Mouse (Mus musculus) left cerebral cortex, postnatal 14 days (tissue): ENCODE data around the gene Parp11. TPM values are rescaled to one million over a fixed set of nuclear protein-coding genes. Genes with fewer than 3 reads are reported as not detected.

Experiments
- DNase-seq, 2 experiments: peaks; one replicate each; pipeline ENCODE4 v3.0.0; 2021 to 2022; ENCODE audit warnings: low spot score in 2 of 2, mixed read lengths in 1 of 2
- intact Hi-C: fragments of 180-260 bp; cut with DNase I; formaldehyde crosslinking; loops from one replicate; pipeline ENCODE4 v1.15.1; 2025
- total RNA-seq, 2 experiments: library from RNA; stranded (reverse); gene quantifications; 2 replicates each; pipeline ENCODE4 v1.2.3; 2021

Parp11 gene
- total RNA-seq, 2 experiments from 2014 or later: 32.3 to 32.5 TPM

GRCm38 (mm10) chr6:127444466-127444865 lies 2.2 kb upstream of the Parp11 start:
- no peak for DNase-seq
- intact Hi-C loops: no loop called here

GRCm38 (mm10) chr6:127447686-127448460 lies 1.2 kb downstream of the Parp11 start:
- intact Hi-C loops: loop anchor here (2.0 to 5.0 kb wide), 3 partner anchors 71 to 493 kb away; no protein-coding TSS in a partner anchor
- DNase-seq: no peak

DNA sequence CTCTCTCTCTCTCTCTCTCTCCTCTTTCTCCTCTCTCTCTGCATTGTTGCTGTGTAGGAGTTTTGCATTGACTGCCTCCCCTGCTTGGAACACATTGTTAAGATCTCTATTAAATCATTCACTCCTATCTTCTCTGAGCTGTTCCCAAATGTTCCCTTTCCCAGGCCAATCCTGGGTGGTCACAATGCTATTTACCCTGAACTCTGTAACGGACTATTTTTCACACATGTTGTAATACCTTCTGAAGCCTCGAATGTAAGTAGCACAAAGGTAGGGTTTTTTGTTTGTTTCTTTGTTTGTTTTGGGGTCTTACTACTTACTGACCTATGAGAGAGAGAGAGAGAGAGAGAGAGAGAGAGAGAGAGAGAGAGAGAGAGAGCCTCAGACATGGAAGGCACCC lies 2.2 kb downstream of the Parp11 start:
- DNase-seq: no peak
- intact Hi-C loops: loop anchor here (5.0 kb wide), 1 partner anchor 72 kb away; no protein-coding TSS in a partner anchor

DNA sequence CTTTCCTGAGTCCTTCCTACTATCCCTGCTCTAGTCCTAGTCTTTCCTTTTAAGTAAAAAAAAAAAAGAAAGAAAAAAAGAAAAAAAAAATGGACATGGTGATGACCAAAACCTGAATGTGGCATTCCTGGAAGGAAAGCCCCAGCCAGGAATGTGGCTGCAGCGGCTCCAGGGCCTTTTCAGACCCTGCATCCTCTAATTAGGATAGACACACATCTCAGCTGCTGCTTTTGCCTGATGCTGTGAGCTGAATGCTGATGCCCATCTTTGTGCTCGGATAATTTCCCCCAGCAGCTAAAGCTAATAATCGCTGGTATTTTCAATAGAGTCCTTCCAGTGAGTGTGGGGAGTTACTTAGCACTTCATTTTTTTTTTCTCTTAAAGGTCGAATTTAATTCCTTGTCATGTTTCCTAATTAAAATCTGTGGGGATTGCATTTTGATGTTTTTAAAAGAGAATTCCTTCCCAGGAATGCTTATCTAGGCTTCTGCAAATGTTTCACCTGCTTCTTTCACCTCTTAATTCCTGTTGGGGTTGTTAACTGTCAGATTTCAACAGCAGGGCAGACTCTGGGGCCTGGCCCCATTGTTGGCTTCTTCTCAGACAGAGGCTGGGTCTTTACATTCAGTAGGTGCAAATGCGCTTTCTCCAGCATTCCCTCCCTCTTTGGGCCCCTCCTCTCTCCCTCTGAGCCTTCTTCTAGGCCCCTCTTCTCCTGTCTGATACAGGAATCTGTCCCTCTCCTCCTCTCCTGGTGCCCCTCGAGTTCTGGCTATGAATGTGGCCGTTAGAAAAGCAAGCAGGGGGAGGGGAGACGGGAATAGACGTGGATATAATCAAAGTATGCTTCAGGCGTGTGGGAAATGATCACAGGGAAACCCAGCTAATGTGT lies 3.1 kb downstream of the Parp11 start:
- DNase-seq: no peak
- intact Hi-C loops: loop anchor here (5.0 kb wide), 1 partner anchor 72 kb away; no protein-coding TSS in a partner anchor

DNA sequence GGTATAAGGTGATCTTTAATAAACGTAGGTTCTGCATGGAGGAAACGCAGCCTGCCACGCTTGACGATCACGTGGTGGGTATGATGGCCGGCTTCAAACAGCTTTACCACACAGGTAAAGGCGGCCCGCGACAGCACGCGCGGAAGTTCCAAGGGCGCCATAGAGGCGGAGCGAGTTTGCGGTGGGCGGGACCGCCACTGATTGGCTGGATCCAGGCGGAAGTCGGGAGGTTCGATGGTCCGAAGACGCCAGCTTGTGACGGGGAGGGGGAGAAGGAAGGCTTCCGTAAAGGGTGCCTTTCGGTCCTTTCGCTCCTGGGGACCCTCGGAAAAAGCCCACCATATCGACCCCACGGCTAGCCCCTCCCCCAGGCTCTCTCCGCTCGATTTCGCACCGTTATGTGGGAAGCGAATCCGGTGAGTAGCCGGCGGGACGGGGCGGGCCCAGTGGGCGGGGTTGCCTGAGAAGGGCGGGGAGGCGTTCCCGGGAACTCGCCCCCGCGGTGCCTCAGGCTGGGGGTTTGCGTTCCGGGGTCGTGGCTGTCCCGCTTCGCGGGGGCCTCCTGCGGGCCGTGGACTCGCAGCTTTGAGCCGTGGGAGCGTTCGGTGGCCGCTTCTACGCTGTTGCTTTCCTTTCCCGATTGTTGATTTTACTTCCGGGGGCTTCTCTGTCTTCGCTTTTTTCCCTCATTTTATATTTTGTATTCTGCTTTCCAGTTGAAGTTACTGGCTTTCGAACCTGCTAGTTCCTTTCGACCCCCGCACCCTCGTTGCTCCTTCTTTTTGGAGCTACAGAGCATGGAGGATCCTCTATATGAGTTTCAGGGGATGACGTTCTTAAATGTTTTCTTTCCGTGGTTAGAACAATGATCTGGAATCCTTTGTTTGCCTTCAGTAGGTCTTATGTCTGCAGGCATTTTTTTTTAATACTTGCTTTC lies 7.0 kb downstream of the Parp11 start:
- intact Hi-C loops: no loop called here

GRCm38 (mm10) chr6:127454344-127454707 lies 7.7 kb downstream of the Parp11 start:
- no peak for DNase-seq
- intact Hi-C loops: no loop called here

More for the DNA sequence above, 7.0 kb downstream of the Parp11 start:
- DNase-seq: peak; percentile 90 to 91

DNA sequence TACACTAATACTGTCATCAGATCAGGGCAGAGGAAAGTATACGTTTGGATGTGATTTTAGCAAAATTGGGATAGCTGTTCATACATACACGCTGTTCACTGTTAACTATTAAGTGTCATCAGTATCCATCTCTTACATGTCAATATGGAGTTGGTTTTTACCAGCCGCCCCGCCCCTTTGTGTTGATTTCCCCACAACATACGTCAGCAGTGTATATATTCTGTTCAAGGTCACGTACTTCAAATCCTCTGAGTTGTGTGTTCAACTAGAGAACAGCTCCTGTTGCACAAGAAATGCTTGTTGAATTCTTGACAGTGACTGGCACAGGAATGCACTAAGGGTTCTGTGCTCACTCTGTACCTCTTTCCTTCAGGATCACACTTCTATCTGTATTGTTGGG lies 8.2 kb downstream of the Parp11 start:
- intact Hi-C loops: no loop called here
- no peak for DNase-seq

GRCm38 (mm10) chr6:127455440-127455839 lies 8.8 kb downstream of the Parp11 start:
- no peak for DNase-seq
- intact Hi-C loops: no loop called here

DNA sequence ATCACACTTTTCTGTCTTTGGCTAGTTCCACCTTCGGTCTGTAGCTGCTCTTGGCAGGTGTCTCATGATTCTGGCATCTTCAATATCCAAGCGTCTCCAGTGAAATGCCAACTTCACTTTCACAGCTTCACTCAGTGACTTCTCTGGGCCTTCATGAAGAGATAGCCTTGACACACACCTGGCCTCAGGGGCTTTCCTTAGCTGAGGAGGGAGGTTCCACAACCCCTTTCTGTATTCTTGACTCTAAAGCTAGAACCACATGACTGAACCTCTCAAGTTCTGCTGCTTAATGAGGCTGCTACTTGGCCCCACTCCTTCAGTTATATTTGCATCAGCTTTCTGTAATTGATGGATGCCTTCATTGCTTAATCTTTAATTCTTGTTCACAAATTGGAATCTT lies 10.1 kb downstream of the Parp11 start:
- intact Hi-C loops: no loop called here
- no peak for DNase-seq

DNA sequence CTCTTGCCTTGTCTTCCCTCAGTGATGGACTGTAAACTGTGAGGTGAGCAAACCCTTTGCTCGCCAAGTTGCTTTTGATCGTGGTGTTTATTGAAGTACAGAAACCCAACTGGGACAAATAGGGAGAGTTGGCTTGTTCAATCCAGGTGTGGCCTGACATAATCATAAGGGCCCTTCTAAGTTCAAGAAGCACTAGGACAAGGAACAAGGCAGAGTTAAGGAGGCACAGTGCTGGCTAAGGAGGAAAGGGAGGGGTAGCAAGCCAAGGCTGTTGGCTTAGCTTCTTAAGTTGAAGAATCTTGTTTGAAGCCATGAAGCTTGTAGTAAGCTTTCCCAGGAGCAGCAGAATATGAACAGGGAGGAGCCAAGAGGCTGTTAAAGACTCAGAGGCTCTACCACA lies 13.1 kb downstream of the Parp11 start:
- no peak for DNase-seq
- intact Hi-C loops: no loop called here

DNA sequence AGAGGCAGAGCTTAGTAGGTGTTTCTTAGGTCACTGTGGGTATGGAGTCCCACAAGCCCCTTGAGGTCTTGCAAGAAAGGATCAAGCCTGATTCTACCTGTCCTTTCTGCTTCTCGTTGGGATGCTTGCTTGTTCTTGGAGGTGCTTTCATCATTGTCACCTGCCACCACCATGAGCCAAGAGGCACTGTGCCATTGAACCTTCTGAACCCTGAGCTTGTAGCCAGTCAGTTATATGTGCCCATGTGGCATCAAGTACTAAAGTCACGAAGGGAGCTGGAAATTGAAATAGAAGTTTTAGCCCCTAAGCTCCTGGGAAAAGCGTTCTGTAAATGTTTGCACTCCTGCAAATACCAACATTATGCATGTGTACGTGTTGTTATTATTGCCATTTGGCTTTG lies 14.9 kb downstream of the Parp11 start:
- no peak for DNase-seq
- intact Hi-C loops: no loop called here

DNA sequence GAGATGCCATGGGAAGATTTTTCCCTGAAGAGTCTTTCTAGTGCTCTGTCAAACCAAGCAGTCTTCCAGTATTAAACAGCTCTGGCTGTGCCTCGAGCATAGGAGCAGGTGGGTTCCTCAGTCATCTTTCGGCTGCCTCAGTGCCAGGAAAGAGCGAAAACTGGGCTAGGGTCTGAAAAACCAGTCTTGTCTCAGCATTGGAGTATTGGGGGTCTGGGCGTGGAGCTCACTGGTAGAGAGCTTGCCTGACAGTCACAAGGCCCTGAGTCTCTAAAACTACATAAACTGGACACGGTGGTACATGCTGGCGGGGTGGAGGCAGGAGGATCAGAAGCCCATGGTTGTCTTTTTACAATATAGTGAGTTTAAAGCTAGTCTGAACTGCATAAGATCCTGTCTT lies 15.6 kb downstream of the Parp11 start:
- intact Hi-C loops: no loop called here

DNA sequence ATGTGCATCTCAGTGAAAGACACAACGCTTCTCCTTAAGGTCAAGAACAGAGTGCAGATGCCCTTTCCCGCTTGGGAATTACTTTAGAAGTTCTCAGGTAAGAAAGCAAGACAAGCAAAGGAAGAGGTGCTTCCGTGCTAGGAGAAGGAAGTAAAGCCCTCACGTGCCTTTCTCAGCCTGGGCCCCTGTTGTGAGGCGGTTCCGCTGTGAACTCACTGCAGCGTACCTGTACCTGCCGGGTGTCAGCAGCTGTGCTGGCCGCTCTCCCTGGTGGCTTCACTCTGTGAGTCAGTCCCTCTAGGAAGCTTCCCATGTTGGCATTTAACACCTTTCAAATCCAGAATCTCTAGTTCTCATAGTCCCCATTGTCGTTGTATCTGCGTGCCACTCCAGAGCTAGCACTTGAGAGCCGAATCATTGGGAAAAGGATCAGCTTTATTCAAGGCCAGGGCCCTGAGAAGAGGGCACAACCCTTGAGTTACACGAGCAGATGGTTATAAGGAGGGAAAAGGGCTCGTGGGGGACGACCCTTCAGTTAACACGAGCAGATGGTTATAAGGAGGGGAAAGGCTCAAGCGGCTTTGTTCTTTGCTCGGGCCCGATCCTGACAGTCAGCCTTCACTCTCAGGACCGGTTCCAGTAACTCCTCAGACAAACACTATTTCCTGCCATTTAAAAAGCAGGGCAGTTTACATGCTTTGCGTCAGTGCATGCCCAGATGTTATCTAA lies 16.8 kb downstream of the Parp11 start:
- no peak for DNase-seq
- intact Hi-C loops: no loop called here

More for the DNA sequence above, 15.6 kb downstream of the Parp11 start:
- no peak for DNase-seq

DNA sequence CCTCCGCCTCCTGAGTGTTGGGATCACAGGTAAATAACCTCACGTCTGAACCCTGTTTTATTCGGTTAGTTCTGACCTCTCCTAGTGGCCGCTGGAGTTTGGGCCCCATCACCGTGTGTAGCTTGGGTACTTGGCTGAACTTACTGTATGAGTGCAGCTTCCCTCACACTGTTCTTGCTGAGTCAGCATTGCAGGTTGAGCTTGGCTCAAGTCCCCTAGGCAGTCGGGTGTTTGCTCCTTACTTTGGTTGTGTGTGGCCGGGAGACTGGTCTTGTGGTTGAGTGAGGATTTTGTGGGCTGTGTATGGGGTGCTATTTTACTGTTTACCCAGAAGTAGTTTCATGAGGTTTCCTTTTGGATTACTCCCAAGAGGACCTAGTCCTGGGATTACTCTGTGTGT lies 17.9 kb downstream of the Parp11 start:
- intact Hi-C loops: no loop called here
- DNase-seq: no peak

DNA sequence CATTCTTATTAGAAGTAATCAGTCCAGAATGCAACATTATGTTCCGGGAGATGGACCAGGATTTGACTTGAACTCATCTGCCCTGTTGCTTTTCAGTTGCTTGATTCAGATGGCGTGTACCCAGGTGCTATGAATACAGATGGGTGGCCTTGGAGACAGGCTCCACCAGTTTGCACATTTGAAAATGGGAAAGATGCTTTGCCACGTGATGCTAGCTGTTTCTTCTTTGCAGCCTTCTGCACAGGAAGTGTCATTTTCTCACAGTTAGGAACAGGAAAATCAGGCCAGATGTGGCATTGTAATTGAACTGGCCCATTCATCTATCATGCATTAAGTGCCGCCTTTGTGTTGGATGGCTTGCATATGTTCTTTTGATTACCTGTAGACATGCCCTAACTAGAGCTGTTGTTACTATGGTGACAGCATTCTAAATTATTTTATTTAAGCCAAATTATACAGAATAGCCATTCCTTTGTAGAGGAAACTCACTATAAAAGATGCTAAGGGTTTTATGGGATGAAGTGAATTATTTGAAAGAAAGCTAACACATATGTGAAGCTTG lies 20.2 kb downstream of the Parp11 start:
- intact Hi-C loops: no loop called here
- peak; percentile 20 to 77 for DNase-seq

- no peak for DNase-seq
- intact Hi-C loops: no loop called here
Measured at GRCm38 (mm10) chr6:127472078-127472477, 25.4 kb downstream of the Parp11 start.

DNA sequence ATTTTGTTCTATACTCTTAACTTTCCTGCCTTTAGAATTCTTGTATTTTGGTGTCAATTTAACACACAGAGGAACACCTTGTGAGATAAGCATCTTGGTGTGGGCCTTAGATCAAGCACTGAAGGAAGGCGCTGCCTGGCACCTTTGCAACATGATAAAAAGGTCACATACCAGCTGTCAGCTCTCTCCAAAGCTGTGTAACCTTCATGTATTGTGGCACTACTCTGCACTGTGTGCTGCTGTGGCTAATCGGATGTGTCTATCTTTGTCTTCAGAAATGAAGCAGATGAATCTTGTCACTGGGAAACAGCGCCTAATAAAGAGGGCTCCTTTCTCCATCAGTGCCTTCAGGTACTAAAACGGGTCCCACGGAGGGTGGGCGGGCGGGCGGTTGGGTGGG lies 27.3 kb downstream of the Parp11 start:
- DNase-seq: no peak
- intact Hi-C loops: no loop called here

DNA sequence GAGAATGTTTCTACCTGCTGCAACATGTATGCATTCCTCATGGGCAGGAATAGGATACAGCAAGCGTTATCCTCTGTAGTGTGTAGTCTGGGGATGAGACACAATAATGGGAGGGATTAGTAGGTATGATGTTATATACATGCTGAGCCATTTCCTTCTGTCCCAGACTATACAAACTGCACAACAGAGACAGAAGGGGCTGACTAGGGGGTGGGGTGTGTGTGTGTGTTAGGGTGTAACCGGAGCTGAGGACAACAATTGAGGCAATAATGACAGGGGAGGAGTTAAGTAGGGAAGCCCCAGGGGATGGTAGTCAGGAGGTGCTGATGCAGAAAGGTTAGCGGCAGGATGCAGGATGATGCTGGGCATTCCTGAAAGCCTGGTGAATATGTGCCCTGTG lies 28.6 kb downstream of the Parp11 start:
- intact Hi-C loops: no loop called here
- no peak for DNase-seq

- intact Hi-C loops: no loop called here
Measured at GRCm38 (mm10) chr6:127491046-127491445, 44.4 kb downstream of the Parp11 start.

More at GRCm38 (mm10) chr6:127491046-127491445, 44.4 kb downstream of the Parp11 start:
- DNase-seq: no peak
